Mouse (Mus musculus) right cerebral cortex, postnatal 4 days (tissue): Measurements from ENCODE around the gene Krtap29-1.
A peak's percentile ranks its signal among the peaks of the same experiment; 100 is the strongest.

Source experiments
- DNase-seq: peaks from one replicate; pipeline ENCODE4 v3.0.0-alpha.2; 2022

Krtap29-1 gene

GRCm38 (mm10) chr11:99978953-99979352, at the start of gene Krtap29-1:
Krtap29-1 (minus strand) TSS chr11:99979053.
- no peak for DNase-seq

- no peak for DNase-seq
Measured at GRCm38 (mm10) chr11:100021438-100021837, 42.6 kb upstream of the Krtap29-1 start.

GRCm38 (mm10) chr11:100019466-100019865, 40.6 kb upstream of the Krtap29-1 start:
- DNase-seq: no peak

- DNase-seq: no peak
Measured at GRCm38 (mm10) chr11:100016112-100016511, 37.3 kb upstream of the Krtap29-1 start, which contains the start of gene Krt33a. Krt33a (minus strand) TSS chr11:100016212.

- no peak for DNase-seq
Measured at GRCm38 (mm10) chr11:100013691-100014171, 34.9 kb upstream of the Krtap29-1 start.

- DNase-seq: no peak
Measured at GRCm38 (mm10) chr11:100010682-100011081, 31.8 kb upstream of the Krtap29-1 start.

- DNase-seq: no peak
Measured at GRCm38 (mm10) chr11:100008336-100008735, 29.5 kb upstream of the Krtap29-1 start.

GRCm38 (mm10) chr11:100006624-100007023, 27.8 kb upstream of the Krtap29-1 start:
- DNase-seq: no peak

GRCm38 (mm10) chr11:100005905-100006304, 27.1 kb upstream of the Krtap29-1 start:
- DNase-seq: no peak

- peak; percentile 62 for DNase-seq
Measured at GRCm38 (mm10) chr11:100004846-100005245, 26.0 kb upstream of the Krtap29-1 start.

GRCm38 (mm10) chr11:99999091-99999490, 20.2 kb upstream of the Krtap29-1 start:
- DNase-seq: no peak

- no peak for DNase-seq
Measured at GRCm38 (mm10) chr11:99994384-99994661, 15.5 kb upstream of the Krtap29-1 start.

- DNase-seq: peak; percentile 9
Measured at GRCm38 (mm10) chr11:99993620-99994383, 14.9 kb upstream of the Krtap29-1 start, which contains the start of gene Krtap17-1. Krtap17-1 (minus strand) TSS chr11:99993994.

GRCm38 (mm10) chr11:99990571-99990970, 11.7 kb upstream of the Krtap29-1 start:
- DNase-seq: no peak

- no peak for DNase-seq
Measured at GRCm38 (mm10) chr11:99989881-99990405, 11.1 kb upstream of the Krtap29-1 start.

- DNase-seq: no peak
Measured at GRCm38 (mm10) chr11:99988530-99988929, 9.7 kb upstream of the Krtap29-1 start.

GRCm38 (mm10) chr11:99986180-99986647, 7.4 kb upstream of the Krtap29-1 start, which contains the start of gene Krtap16-1:
Krtap16-1 (minus strand) TSS chr11:99986597.
- DNase-seq: no peak

- peak; percentile 38 for DNase-seq
Measured at GRCm38 (mm10) chr11:99985291-99986092, 6.6 kb upstream of the Krtap29-1 start.

GRCm38 (mm10) chr11:99983442-99983841, 4.6 kb upstream of the Krtap29-1 start:
- no peak for DNase-seq

GRCm38 (mm10) chr11:99982731-99983130, 3.9 kb upstream of the Krtap29-1 start:
- no peak for DNase-seq

- DNase-seq: no peak
Measured at GRCm38 (mm10) chr11:99965961-99966360, 12.9 kb downstream of the Krtap29-1 start.

- peak; percentile 10 for DNase-seq
Measured at GRCm38 (mm10) chr11:99964213-99964612, 14.6 kb downstream of the Krtap29-1 start.

GRCm38 (mm10) chr11:99948175-99948574, 30.7 kb downstream of the Krtap29-1 start, which contains the start of gene Krtap9-5:
Krtap9-5 (plus strand) TSS chr11:99948475.
- no peak for DNase-seq
